Mouse (Mus musculus): ENCODE data around the gene Lrrn3. TPM values are rescaled to one million over a fixed set of nuclear protein-coding genes. Genes with fewer than 3 reads are reported as not detected.

The Lrrn3 gene
- polyA plus RNA-seq (2015; fragmentation: Nextera tagmentation; extraction: Ambion mirVana), result 114 and 122 TPM in 2 replicates

DNA sequence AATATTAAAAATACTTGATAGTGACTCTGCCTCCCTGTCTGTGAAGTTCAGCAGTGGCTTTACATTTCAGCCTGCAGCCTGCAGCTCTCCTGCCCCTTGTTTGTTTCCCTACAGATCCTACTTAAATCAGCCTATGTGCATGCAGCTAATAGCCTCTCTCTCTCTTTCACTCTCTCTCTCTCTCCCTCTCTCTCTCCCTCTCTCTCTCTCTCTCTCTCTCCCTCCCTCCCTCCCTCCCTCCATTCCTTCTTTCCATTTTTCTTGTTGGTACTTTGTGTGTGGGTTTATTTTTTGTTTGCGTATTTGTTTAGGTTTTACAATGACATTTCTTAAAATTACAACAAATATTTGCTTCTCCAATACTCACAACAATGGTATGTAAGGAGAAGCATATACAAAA is at the start of gene Lrrn3:
TSS of gene Lrrn3 (minus strand) at position 101 of the 400 bp plus-strand sequence.
- H3K4me2 ChIP-seq (ENCODE audit: low read length), result peak within 1 kb of the TSS; percentile 69
- ATAC-seq, result peak; percentile 19; the same call in 1 of the 2 replicates
- 93% methylated on average over 1 of the region's 1 CpGs for WGBS

DNA sequence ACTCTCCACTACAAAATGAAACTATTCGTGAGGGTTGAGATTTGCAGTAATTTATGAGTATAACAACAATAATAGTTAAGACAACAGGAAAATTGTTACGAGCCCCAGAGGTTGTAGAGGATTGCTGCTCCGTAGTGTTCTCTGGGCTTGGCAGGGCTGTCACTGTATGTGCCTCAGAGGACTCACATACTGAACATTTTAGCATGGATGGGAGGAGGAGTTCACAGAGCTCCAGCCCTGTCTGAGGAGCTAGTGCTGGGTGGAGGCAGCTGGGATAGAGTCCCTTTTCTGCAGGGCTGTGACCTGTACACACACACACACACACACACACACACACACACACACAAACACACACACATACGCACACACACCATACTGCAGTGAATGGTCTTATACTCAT is 42.2 kb upstream of the Lrrn3 start:
- no peaks in the 10 kb centered on the region for H3K36me3 ChIP-seq (ENCODE audit: control insufficient read depth, insufficient read depth, low read length)
- H3K4me2 ChIP-seq (ENCODE audit: low read length), result no peak overlapping the region
- no peaks in the 10 kb centered on the region for H3K9me3 ChIP-seq (replicated peaks; ENCODE audit: control insufficient read depth, low read length, poor library complexity, severe bottlenecking)
- H3K27ac ChIP-seq (ENCODE audit: low read length), result no peak overlapping the region
- WGBS, result 91% methylated on average over 4 of the region's 4 CpGs
- H3K27me3 ChIP-seq (ENCODE audit: control insufficient read depth, insufficient read depth, low read depth, low read length), result no peaks in the 10 kb centered on the region
- H3K4me1 ChIP-seq (ENCODE audit: control insufficient read depth, insufficient read depth, low read length), result no peaks in the 10 kb centered on the region
- no peak for ATAC-seq
- H3K9ac ChIP-seq (ENCODE audit: low read depth, low read length), result no peak overlapping the region
- no peak overlapping the region for H3K4me3 ChIP-seq (ENCODE audit: low read depth, low read length)

More for the DNA sequence above, at the start of gene Lrrn3:
- Histone ChIP-seq H3K4me3 (ENCODE audit: low read depth, low read length) (peak within 1 kb of the TSS; percentile 58), H3K9me3 (replicated peaks; ENCODE audit: control insufficient read depth, low read length, poor library complexity, severe bottlenecking) (no peaks in the 10 kb centered on the region), H3K36me3 (ENCODE audit: control insufficient read depth, insufficient read depth, low read length) (no peaks in the 10 kb centered on the region), H3K27me3 (ENCODE audit: control insufficient read depth, insufficient read depth, low read depth, low read length) (no peaks in the 10 kb centered on the region), H3K4me1 (ENCODE audit: control insufficient read depth, insufficient read depth, low read length) (peaks cover 16% of the 10 kb centered on the region), H3K9ac (ENCODE audit: low read depth, low read length) (peak within 1 kb of the TSS; percentile 74), H3K27ac (ENCODE audit: low read length) (peak within 1 kb of the TSS; percentile 84)

DNA sequence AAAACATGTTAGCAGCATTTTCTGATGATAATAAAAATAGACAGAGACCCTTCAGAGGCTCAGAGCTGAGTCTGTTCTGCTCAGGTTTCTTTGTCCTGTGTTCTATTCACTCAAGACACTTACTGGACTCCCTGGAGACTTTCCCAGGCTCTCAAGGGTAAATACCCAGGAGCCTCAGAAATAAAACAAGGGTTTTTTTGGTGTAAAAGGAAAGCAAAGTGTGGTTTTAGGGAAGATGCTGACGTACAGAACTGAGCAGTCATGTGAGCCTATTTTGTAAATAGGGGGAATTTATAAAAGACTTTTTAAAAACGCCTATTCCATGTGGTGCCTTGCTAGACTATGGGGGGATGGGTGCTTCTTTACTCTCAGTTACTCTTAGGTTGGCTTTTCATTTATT is 40.5 kb upstream of the Lrrn3 start:
- Histone ChIP-seq H3K4me3 (ENCODE audit: low read depth, low read length) (no peak overlapping the region), H3K27me3 (ENCODE audit: control insufficient read depth, insufficient read depth, low read depth, low read length) (no peaks in the 10 kb centered on the region), H3K4me1 (ENCODE audit: control insufficient read depth, insufficient read depth, low read length) (no peaks in the 10 kb centered on the region), H3K4me2 (ENCODE audit: low read length) (no peak overlapping the region), H3K27ac (ENCODE audit: low read length) (no peak overlapping the region), H3K9me3 (replicated peaks; ENCODE audit: control insufficient read depth, low read length, poor library complexity, severe bottlenecking) (no peaks in the 10 kb centered on the region), H3K9ac (ENCODE audit: low read depth, low read length) (no peak overlapping the region), H3K36me3 (ENCODE audit: control insufficient read depth, insufficient read depth, low read length) (no peaks in the 10 kb centered on the region)
- 20% methylated on average over 2 of the region's 2 CpGs for WGBS
- no peak for ATAC-seq

DNA sequence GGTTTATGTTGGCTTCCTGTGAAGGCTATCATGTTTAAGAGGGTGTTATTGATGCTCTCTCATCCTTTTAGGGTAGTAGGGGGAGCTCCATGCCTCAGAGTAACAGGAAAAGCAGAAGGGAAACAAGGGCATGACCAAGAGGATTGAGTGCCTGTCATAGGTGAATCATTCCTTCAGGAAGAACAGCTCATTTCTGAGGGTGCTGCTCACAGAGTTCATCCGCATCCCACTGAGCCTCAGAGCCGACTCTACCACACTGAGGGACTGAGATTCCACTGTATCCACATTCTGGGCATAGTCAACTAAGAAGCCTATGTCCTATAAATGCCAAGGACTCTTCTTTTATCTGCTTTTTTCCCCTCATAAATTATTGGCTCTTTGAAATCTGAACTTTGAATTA is 35.4 kb upstream of the Lrrn3 start:
- ATAC-seq, result no peak
- no peaks in the 10 kb centered on the region for H3K27me3 ChIP-seq (ENCODE audit: control insufficient read depth, insufficient read depth, low read depth, low read length)
- no peaks in the 10 kb centered on the region for H3K36me3 ChIP-seq (ENCODE audit: control insufficient read depth, insufficient read depth, low read length)
- H3K4me2 ChIP-seq (ENCODE audit: low read length), result no peak overlapping the region
- no peak overlapping the region for H3K27ac ChIP-seq (ENCODE audit: low read length)
- 92% methylated on average over 2 of the region's 2 CpGs for WGBS
- H3K4me3 ChIP-seq (ENCODE audit: low read depth, low read length), result no peak overlapping the region
- no peaks in the 10 kb centered on the region for H3K4me1 ChIP-seq (ENCODE audit: control insufficient read depth, insufficient read depth, low read length)
- H3K9me3 ChIP-seq (replicated peaks; ENCODE audit: control insufficient read depth, low read length, poor library complexity, severe bottlenecking), result no peaks in the 10 kb centered on the region
- H3K9ac ChIP-seq (ENCODE audit: low read depth, low read length), result no peak overlapping the region

DNA sequence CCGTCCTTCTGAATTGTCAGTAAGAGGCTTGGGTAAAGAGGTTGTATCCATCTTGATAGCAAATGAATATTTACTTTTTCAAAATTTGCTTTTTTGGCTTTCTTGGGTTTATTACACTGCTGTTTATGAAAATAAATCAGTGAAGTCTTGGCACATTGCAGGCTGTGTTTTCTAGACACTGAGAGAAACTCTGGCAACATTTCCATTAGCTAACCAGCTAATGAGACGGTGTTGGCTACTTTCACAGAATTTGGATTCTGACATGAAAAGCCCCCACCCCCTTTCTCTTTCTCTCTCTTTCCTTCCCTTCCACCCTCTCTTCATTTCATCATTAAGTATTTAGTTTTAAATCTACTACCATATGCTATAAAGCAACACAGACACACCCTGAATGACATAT is 34.1 kb upstream of the Lrrn3 start:
- Histone ChIP-seq H3K36me3 (ENCODE audit: control insufficient read depth, insufficient read depth, low read length) (no peaks in the 10 kb centered on the region), H3K9ac (ENCODE audit: low read depth, low read length) (no peak overlapping the region), H3K9me3 (replicated peaks; ENCODE audit: control insufficient read depth, low read length, poor library complexity, severe bottlenecking) (no peaks in the 10 kb centered on the region), H3K4me1 (ENCODE audit: control insufficient read depth, insufficient read depth, low read length) (no peaks in the 10 kb centered on the region), H3K4me3 (ENCODE audit: low read depth, low read length) (no peak overlapping the region), H3K4me2 (ENCODE audit: low read length) (no peak overlapping the region), H3K27ac (ENCODE audit: low read length) (no peak overlapping the region), H3K27me3 (ENCODE audit: control insufficient read depth, insufficient read depth, low read depth, low read length) (no peaks in the 10 kb centered on the region)
- ATAC-seq, result no peak
- WGBS, result 80% methylated on average over 2 of the region's 2 CpGs

DNA sequence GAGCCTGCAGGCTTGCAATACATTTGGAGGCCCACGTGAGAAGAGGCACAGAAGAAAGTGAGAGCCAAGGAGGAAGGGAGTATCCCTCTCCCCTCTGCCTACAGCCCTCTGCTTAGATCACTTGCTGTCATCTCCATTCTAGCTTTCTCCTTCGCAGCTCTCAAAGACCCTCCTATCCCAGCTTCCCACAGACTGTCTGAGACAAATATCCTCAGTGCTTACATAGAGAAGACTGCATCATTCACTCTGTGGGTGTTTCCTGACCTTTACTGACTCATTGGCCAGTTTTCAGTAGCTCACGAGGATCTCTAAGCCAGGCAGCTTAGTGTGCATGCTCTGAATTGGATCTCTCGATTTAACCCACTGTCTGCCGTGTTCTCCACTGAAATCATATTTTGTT is 32.7 kb upstream of the Lrrn3 start:
- no peak overlapping the region for H3K27ac ChIP-seq (ENCODE audit: low read length)
- 57% methylated on average over 5 of the region's 5 CpGs for WGBS
- H3K27me3 ChIP-seq (ENCODE audit: control insufficient read depth, insufficient read depth, low read depth, low read length), result no peaks in the 10 kb centered on the region
- H3K4me2 ChIP-seq (ENCODE audit: low read length), result no peak overlapping the region
- H3K4me1 ChIP-seq (ENCODE audit: control insufficient read depth, insufficient read depth, low read length), result no peaks in the 10 kb centered on the region
- no peak for ATAC-seq
- no peak overlapping the region for H3K4me3 ChIP-seq (ENCODE audit: low read depth, low read length)
- no peaks in the 10 kb centered on the region for H3K9me3 ChIP-seq (replicated peaks; ENCODE audit: control insufficient read depth, low read length, poor library complexity, severe bottlenecking)
- H3K9ac ChIP-seq (ENCODE audit: low read depth, low read length), result no peak overlapping the region
- H3K36me3 ChIP-seq (ENCODE audit: control insufficient read depth, insufficient read depth, low read length), result no peaks in the 10 kb centered on the region

DNA sequence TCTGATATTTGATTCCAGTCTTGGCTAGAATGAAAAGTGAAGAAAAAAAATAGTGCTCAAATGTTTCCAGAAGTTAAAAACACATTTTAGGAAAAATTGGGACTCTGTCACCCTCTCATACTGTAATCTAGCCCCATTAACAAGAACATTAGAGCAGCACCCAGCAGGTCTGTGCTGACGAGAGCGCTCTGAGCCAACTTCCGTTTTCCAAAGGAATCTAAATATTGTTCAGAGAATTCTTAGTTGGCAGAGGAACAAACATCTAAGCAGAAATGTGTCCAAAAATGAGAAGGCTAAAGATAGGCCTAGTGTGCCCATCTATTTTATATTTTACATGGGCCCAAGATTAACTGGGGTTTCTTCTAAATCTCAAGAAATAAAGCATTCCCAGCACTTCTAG is 24.4 kb upstream of the Lrrn3 start:
- Histone ChIP-seq H3K4me1 (ENCODE audit: control insufficient read depth, insufficient read depth, low read length) (no peaks in the 10 kb centered on the region), H3K27ac (ENCODE audit: low read length) (no peak overlapping the region), H3K9me3 (replicated peaks; ENCODE audit: control insufficient read depth, low read length, poor library complexity, severe bottlenecking) (no peaks in the 10 kb centered on the region), H3K4me2 (ENCODE audit: low read length) (no peak overlapping the region), H3K4me3 (ENCODE audit: low read depth, low read length) (no peak overlapping the region), H3K27me3 (ENCODE audit: control insufficient read depth, insufficient read depth, low read depth, low read length) (no peaks in the 10 kb centered on the region), H3K36me3 (ENCODE audit: control insufficient read depth, insufficient read depth, low read length) (no peaks in the 10 kb centered on the region), H3K9ac (ENCODE audit: low read depth, low read length) (no peak overlapping the region)
- no peak for ATAC-seq
- WGBS, result 80% methylated on average over 3 of the region's 3 CpGs

DNA sequence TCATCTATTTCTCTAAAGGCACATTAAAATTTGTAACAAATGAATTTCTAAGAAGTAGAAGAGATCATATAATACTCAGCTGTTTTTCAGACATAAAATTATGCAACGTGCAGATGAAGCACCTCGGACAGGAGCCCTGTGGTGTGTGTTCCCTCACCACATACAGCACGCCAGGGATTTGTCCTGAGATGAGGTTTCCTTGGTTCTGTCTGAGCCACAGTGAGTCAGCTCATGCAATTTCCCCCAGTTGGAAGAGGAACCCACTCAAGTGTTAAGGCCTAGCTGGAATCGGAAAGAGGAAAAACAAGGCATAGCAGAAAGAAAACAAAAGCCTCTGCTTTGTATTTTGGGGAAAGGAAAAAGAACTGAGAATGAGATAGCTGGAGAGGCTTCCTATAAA is 22.4 kb upstream of the Lrrn3 start:
- H3K4me2 ChIP-seq (ENCODE audit: low read length), result no peak overlapping the region
- H3K27ac ChIP-seq (ENCODE audit: low read length), result no peak overlapping the region
- H3K36me3 ChIP-seq (ENCODE audit: control insufficient read depth, insufficient read depth, low read length), result no peaks in the 10 kb centered on the region
- H3K9ac ChIP-seq (ENCODE audit: low read depth, low read length), result no peak overlapping the region
- H3K27me3 ChIP-seq (ENCODE audit: control insufficient read depth, insufficient read depth, low read depth, low read length), result no peaks in the 10 kb centered on the region
- no peak overlapping the region for H3K4me3 ChIP-seq (ENCODE audit: low read depth, low read length)
- ATAC-seq, result no peak
- no peaks in the 10 kb centered on the region for H3K9me3 ChIP-seq (replicated peaks; ENCODE audit: control insufficient read depth, low read length, poor library complexity, severe bottlenecking)
- H3K4me1 ChIP-seq (ENCODE audit: control insufficient read depth, insufficient read depth, low read length), result no peaks in the 10 kb centered on the region
- WGBS, result 85% methylated on average over 4 of the region's 4 CpGs

DNA sequence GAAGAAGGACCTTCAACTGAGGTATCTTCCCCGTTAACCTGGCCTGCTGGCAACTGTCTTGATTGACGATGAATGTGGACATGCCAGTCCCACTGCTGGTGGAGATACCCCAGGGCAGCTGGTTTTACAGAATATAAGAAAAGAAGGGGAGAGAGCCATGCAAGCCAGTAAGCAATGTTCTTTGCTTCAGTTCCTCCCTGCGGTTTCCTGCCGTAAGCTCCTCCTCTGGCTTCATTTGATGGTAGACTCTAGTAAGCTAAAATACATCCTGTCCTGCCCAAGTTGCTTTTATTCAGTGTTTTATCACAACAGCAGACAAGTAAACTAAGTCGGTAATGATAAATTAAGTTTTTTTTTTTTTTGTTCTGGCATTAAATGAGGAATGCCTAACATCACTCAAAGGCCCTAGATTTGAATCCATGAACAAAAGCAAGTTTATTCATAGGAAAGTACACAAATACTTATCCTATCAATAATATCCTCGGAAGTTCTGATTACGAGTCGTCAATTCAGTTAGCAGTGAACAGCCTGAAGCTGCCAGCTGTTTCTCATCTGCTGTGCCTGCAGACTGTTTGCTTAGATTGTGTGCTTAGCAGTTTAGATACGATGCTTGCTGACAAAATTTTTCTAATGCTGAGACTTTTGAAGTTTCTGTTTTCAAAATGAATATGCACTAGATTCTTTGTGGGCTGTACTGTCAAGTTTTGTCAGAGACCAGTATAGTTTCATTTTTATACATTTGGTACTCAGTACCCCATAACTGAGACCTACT is 14.0 kb upstream of the Lrrn3 start:
- H3K9me3 ChIP-seq (replicated peaks; ENCODE audit: control insufficient read depth, low read length, poor library complexity, severe bottlenecking), result no peaks in the 10 kb centered on the region
- H3K36me3 ChIP-seq (ENCODE audit: control insufficient read depth, insufficient read depth, low read length), result no peaks in the 10 kb centered on the region
- H3K4me3 ChIP-seq (ENCODE audit: low read depth, low read length), result no peak overlapping the region
- H3K9ac ChIP-seq (ENCODE audit: low read depth, low read length), result no peak overlapping the region
- 88% methylated on average over 9 of the region's 9 CpGs for WGBS
- H3K4me1 ChIP-seq (ENCODE audit: control insufficient read depth, insufficient read depth, low read length), result no peaks in the 10 kb centered on the region
- H3K27ac ChIP-seq (ENCODE audit: low read length), result no peak overlapping the region
- no peak overlapping the region for H3K4me2 ChIP-seq (ENCODE audit: low read length)
- ATAC-seq, result no peak
- H3K27me3 ChIP-seq (ENCODE audit: control insufficient read depth, insufficient read depth, low read depth, low read length), result no peaks in the 10 kb centered on the region

Measured in midbrain, embryonic 16.5 days (tissue).